Mouse (Mus musculus) limb, embryonic 11.5 days (tissue): ENCODE data around the gene Olfr1045. TPM values are rescaled to one million over a fixed set of nuclear protein-coding genes. Genes with fewer than 3 reads are reported as not detected.

Experiments used
- ATAC-seq: fragments of 200-750 bp; cut with Nextera tagmentation; 2 replicates; pipeline ENCODE4 v1.8.0; 2017; ENCODE audit warnings: low read depth; ENCODE audit not compliant: insufficient number of reproducible peaks, low FRiP score, low TSS enrichment
- DNase-seq: peaks from one replicate; pipeline ENCODE4 v3.0.0-alpha.2; 2015; ENCODE audit warnings: low spot score
- H3K27ac ChIP-seq: fragments of 300-500 bp; sonication (generic); replicated peaks from 2 replicates; pipeline ENCODE4 v1.5.1; 2014; ENCODE audit warnings: low read depth, mild to moderate bottlenecking, low read length
- H3K27me3 ChIP-seq: fragments of 300-500 bp; sonication (generic); 2 replicates; pipeline ENCODE4 v1.6.1; 2014; ENCODE audit warnings: mild to moderate bottlenecking, low read length, mixed read lengths; ENCODE audit not compliant: control insufficient read depth, insufficient read depth
- H3K36me3 ChIP-seq: fragments of 300-500 bp; sonication (generic); 2 replicates; pipeline ENCODE4 v1.6.1; 2014; ENCODE audit warnings: mild to moderate bottlenecking, low read length, moderate library complexity, mixed read lengths; ENCODE audit not compliant: control insufficient read depth, insufficient read depth
- H3K4me1 ChIP-seq: fragments of 300-500 bp; sonication (generic); 2 replicates; pipeline ENCODE4 v1.6.1; 2014; ENCODE audit warnings: low read length, mixed read lengths; ENCODE audit not compliant: control insufficient read depth, insufficient read depth
- H3K4me2 ChIP-seq: fragments of 300-500 bp; sonication (generic); 2 replicates; pipeline ENCODE4 v1.6.1; 2014; ENCODE audit warnings: low read depth, mild to moderate bottlenecking, moderate library complexity; ENCODE audit not compliant: severe bottlenecking
- H3K4me3 ChIP-seq: fragments of 300-500 bp; sonication (generic); 2 replicates; pipeline ENCODE4 v1.5.1; 2014; ENCODE audit warnings: low read depth, low read length
- H3K9ac ChIP-seq: fragments of 300-500 bp; sonication (generic); 2 replicates; pipeline ENCODE4 v1.6.1; 2014; ENCODE audit warnings: mild to moderate bottlenecking, low read length
- H3K9me3 ChIP-seq: fragments of 300-500 bp; sonication (generic); 2 replicates; pipeline ENCODE4 v1.6.1; 2016; ENCODE audit warnings: low read length; ENCODE audit not compliant: control insufficient read depth
- WGBS: fragments of 180-500 bp; shearing (Covaris S2); extraction: QIAGEN DNeasy Blood & Tissue Kit; methylation state at CpG from one replicate; pipeline ENCODE4 v1.1.7; 2014; 5-methylcytosine and 5-hydroxymethylcytosine counted together
- polyA plus RNA-seq: library from polyadenylated mRNA; unstranded; fragments of >200 nt; fragmentation: Nextera tagmentation; extraction: Ambion mirVana; gene quantifications from 2 replicates; pipeline ENCODE4 v1.2.1, GENCODE M21; 2014

Olfr1045 gene
- polyA plus RNA-seq, 1 experiment from 2014 or later = not detected

GRCm38 (mm10) chr2:86167422-86167821 lies 35.4 kb downstream of the Olfr1045 start, which contains the start of gene Olfr1043:
Olfr1043 (minus strand) TSS chr2:86167522.
- no peak within 1 kb of the TSS for H3K27ac ChIP-seq
- 93% methylated on average over 2 of the region's 2 CpGs for WGBS
- H3K4me2 ChIP-seq = no peak within 1 kb of the TSS
- H3K4me3 ChIP-seq = no peak within 1 kb of the TSS
- H3K36me3 ChIP-seq = no peaks in the 10 kb centered on the region
- H3K4me1 ChIP-seq = no peaks in the 10 kb centered on the region
- no peaks in the 10 kb centered on the region for H3K27me3 ChIP-seq
- no peak for DNase-seq
- no peaks in the 10 kb centered on the region for H3K9me3 ChIP-seq
- no peak for ATAC-seq
- H3K9ac ChIP-seq = no peak within 1 kb of the TSS

DNA sequence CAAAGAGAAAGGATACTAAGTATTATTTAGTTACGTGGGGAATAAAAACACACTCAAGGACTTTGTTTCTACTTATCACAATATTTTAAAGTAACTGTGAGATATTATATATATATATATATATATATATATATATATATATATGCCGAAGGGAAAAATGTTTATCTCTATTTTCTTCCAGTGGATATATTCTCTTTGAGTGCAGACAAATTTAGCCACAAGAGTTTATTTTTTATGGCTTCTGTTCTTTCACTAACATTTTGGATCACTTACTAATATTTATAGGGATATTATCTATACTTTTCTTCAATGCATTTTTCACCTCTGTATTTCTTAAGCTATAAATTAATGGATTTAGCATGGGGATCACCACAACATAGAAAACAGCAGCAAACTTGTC lies 41.1 kb downstream of the Olfr1045 start, which contains the start of gene Olfr1042:
Gene Olfr1042 (minus strand): TSS at position 101 of the 400 bp plus-strand sequence.
- no peaks in the 10 kb centered on the region for H3K4me1 ChIP-seq
- no peaks in the 10 kb centered on the region for H3K27me3 ChIP-seq
- no peak within 1 kb of the TSS for H3K4me2 ChIP-seq
- no peak within 1 kb of the TSS for H3K27ac ChIP-seq
- H3K4me3 ChIP-seq = no peak within 1 kb of the TSS
- DNase-seq = no peak
- ATAC-seq = no peak
- H3K36me3 ChIP-seq = no peaks in the 10 kb centered on the region
- H3K9ac ChIP-seq = no peak within 1 kb of the TSS
- WGBS = 85% methylated on average over 2 of the region's 2 CpGs
- H3K9me3 ChIP-seq = no peaks in the 10 kb centered on the region

GRCm38 (mm10) chr2:86146632-86147031 lies 56.2 kb downstream of the Olfr1045 start, which contains the start of gene Olfr1040:
Olfr1040 (minus strand) TSS chr2:86146732.
- WGBS = 88% methylated on average over 1 of the region's 1 CpGs
- Histone ChIP-seq H3K36me3 (no peaks in the 10 kb centered on the region), H3K9me3 (no peaks in the 10 kb centered on the region), H3K4me1 (no peaks in the 10 kb centered on the region), H3K4me3 (no peak within 1 kb of the TSS), H3K4me2 (no peak within 1 kb of the TSS), H3K9ac (no peak within 1 kb of the TSS), H3K27me3 (no peaks in the 10 kb centered on the region), H3K27ac (no peak within 1 kb of the TSS)
- ATAC-seq (no peak), DNase-seq (no peak)

Other genes with a start within 250 kb of the Olfr1045 start
- gene Olfr1029, start 229.1 kb downstream of the Olfr1045 start, polyA plus RNA-seq = not detected in 2 replicates
- not detected in 2 replicates for gene Olfr1030, start 223.7 kb downstream of the Olfr1045 start, polyA plus RNA-seq
- gene Olfr1031, start 212.7 kb downstream of the Olfr1045 start, polyA plus RNA-seq = not detected in 2 replicates
- gene Olfr1032, start 197.5 kb downstream of the Olfr1045 start, polyA plus RNA-seq = not detected in 2 replicates
- gene Olfr1033, start 182.4 kb downstream of the Olfr1045 start, polyA plus RNA-seq = not detected in 2 replicates
- gene Olfr1034, start 157.1 kb downstream of the Olfr1045 start, polyA plus RNA-seq = not detected in 2 replicates
- gene Olfr1036, start 129.0 kb downstream of the Olfr1045 start, polyA plus RNA-seq = not detected in 2 replicates
- not detected in 2 replicates for gene Olfr1037, start 115.6 kb downstream of the Olfr1045 start, polyA plus RNA-seq
- not detected in 2 replicates for gene Olfr1039, start 67.1 kb downstream of the Olfr1045 start, polyA plus RNA-seq
- not detected in 2 replicates for gene Olfr1040, start 56.3 kb downstream of the Olfr1045 start, polyA plus RNA-seq
- gene Olfr1042, start 41.2 kb downstream of the Olfr1045 start, polyA plus RNA-seq = not detected in 2 replicates
- not detected in 2 replicates for gene Olfr1043, start 35.5 kb downstream of the Olfr1045 start, polyA plus RNA-seq
- gene Olfr1044, start 25.2 kb downstream of the Olfr1045 start, polyA plus RNA-seq = not detected in 2 replicates
- not detected in 2 replicates for gene Olfr52, start 17.3 kb downstream of the Olfr1045 start, polyA plus RNA-seq
- not detected in 2 replicates for gene Olfr1046, start 16.3 kb upstream of the Olfr1045 start, polyA plus RNA-seq
- not detected in 2 replicates for gene Olfr1047, start 28.4 kb upstream of the Olfr1045 start, polyA plus RNA-seq
- gene Olfr1048, start 37.3 kb upstream of the Olfr1045 start, polyA plus RNA-seq = not detected in 2 replicates
- not detected in 2 replicates for gene Olfr1049, start 55.3 kb upstream of the Olfr1045 start, polyA plus RNA-seq
- gene Olfr1051, start 76.1 kb upstream of the Olfr1045 start, polyA plus RNA-seq = not detected in 2 replicates
- not detected in 2 replicates for gene Olfr1052, start 89.4 kb upstream of the Olfr1045 start, polyA plus RNA-seq
- gene Olfr1053, start 112.3 kb upstream of the Olfr1045 start, polyA plus RNA-seq = not detected in 2 replicates
- gene Olfr1054, start 132.4 kb upstream of the Olfr1045 start, polyA plus RNA-seq = not detected in 2 replicates
- gene Olfr1055, start 147.3 kb upstream of the Olfr1045 start, polyA plus RNA-seq = not detected in 2 replicates
- not detected in 2 replicates for gene Olfr1056, start 159.5 kb upstream of the Olfr1045 start, polyA plus RNA-seq
- not detected in 2 replicates for gene Olfr1057, start 175.4 kb upstream of the Olfr1045 start, polyA plus RNA-seq
- not detected in 2 replicates for gene Olfr1058, start 185.6 kb upstream of the Olfr1045 start, polyA plus RNA-seq
- gene Olfr1061, start 211.0 kb upstream of the Olfr1045 start, polyA plus RNA-seq = not detected in 2 replicates
- not detected in 2 replicates for gene Olfr1062, start 223.7 kb upstream of the Olfr1045 start, polyA plus RNA-seq
- not detected in 2 replicates for gene Olfr1065, start 247.6 kb upstream of the Olfr1045 start, polyA plus RNA-seq